Mouse (Mus musculus): ENCODE results near the gene Hlcs. TPM values are rescaled to one million over a fixed set of nuclear protein-coding genes. Genes with fewer than 3 reads are reported as not detected.

The Hlcs gene
- total and polyA plus RNA-seq, 3 experiments, result 4.4 to 5.5 (median 5.4) TPM

DNA sequence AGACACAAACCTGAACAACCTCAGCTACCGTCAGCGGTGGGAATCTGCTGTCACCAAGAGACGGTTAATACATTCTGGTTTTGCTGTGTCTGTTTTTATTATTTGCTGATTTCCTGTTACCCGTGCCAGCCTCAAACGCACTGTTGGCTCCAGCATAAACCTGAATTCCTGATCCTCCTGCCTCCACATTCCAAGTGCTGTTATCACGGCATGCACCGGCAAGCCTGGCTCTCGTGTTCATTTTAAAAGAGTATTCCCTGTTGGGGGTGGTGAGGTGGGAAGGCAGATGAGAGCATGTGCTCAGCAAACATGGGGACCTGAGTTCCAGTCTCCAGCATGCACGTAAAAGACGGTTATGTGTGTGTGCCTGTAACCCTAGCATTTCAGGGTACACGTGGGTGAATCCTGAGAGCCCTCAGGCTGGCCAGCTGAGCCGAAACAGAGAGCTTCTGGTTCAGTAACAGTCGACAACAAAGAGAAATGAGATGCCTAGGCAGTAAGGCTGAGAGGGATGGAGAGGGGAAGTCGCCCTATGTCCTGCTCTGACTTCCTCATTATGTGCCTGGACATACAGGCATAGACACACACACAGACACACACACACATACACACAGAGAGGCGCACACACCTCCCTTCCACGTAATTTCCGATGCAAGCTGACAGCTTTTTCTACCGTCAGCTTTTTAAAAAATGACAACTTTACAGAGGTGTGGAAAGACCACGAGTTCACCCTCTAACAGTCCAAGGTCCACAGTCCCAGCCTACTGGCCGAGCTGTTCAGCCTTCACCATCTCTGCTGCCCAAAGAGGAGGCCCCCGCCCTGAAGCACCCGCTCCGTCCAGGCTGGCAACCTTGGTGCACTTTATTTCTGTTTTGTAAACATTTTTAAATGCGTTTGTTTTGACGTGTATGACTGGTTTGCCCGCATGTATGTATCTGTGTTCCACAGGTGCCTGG lies 107.6 kb downstream of the Hlcs start:
- Histone ChIP-seq H3K36me3 (ENCODE audit: control insufficient read depth, insufficient read depth, low read length) (no peaks in the 10 kb centered on the region), H3K27me3 (ENCODE audit: control insufficient read depth, insufficient read depth, low read length) (no peaks in the 10 kb centered on the region), H3K4me1 (ENCODE audit: control insufficient read depth, insufficient read depth, low read length) (no peaks in the 10 kb centered on the region), H3K4me3 (no peak overlapping the region), H3K79me2 (replicated peaks; ENCODE audit: control insufficient read depth, insufficient read depth, low read length) (no peaks in the 10 kb centered on the region), H3K9ac (ENCODE audit: low read depth, low read length) (no peak overlapping the region), H3K27ac (no peak overlapping the region)
- TF ChIP-seq CTCF (IDR thresholded peaks at IDR 0.05) (no peak), EP300 (IDR thresholded peaks at IDR 0.05; ENCODE audit: insufficient read depth, low read depth, low read length) (no peak), POLR2A (IDR thresholded peaks at IDR 0.05; ENCODE audit: insufficient read depth, low read depth, low read length) (no peak)
- DNase-seq, result no peak
- WGBS, result 61% methylated on average over 26 of the region's 26 CpGs
- intact Hi-C loops (cut with DNase I), result no loop called here

DNA sequence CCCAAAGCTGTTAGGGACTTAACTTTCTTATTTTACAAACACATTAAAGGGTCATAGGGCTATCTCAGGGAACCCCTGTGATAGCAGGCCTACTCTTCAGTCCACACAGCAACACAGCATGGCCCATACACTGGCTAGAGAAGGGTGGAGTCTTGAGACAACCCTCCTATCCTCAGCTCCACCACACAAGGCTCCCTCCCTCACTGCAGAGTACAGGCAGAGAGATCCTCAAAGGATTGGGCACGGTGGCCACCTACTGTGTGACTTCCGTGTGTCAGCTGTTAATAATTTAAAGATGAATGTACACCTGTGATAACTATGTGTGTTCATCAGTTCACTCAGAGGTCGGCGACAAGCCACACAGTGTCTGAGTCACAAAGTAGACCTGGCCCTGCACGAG lies 112.0 kb downstream of the Hlcs start:
- DNase-seq, result no peak
- Histone ChIP-seq H3K36me3 (ENCODE audit: control insufficient read depth, insufficient read depth, low read length) (no peaks in the 10 kb centered on the region), H3K9ac (ENCODE audit: low read depth, low read length) (no peak overlapping the region), H3K27ac (no peak overlapping the region), H3K4me3 (no peak overlapping the region), H3K27me3 (ENCODE audit: control insufficient read depth, insufficient read depth, low read length) (no peaks in the 10 kb centered on the region), H3K79me2 (replicated peaks; ENCODE audit: control insufficient read depth, insufficient read depth, low read length) (no peaks in the 10 kb centered on the region), H3K4me1 (ENCODE audit: control insufficient read depth, insufficient read depth, low read length) (no peaks in the 10 kb centered on the region)
- WGBS, result 74% methylated on average over 5 of the region's 5 CpGs
- intact Hi-C loops (cut with DNase I), result no loop called here
- no peak for TF ChIP-seq EP300 (IDR thresholded peaks at IDR 0.05; ENCODE audit: insufficient read depth, low read depth, low read length)
- TF ChIP-seq POLR2A (IDR thresholded peaks at IDR 0.05; ENCODE audit: insufficient read depth, low read depth, low read length), result no peak
- TF ChIP-seq CTCF (IDR thresholded peaks at IDR 0.05), result no peak

- TF ChIP-seq CTCF (IDR thresholded peaks at IDR 0.05) (no peak), EP300 (IDR thresholded peaks at IDR 0.05; ENCODE audit: insufficient read depth, low read depth, low read length) (no peak)
- intact Hi-C loops (cut with DNase I), result no loop called here
- no peaks in the 10 kb centered on the region for H3K4me1 ChIP-seq (ENCODE audit: control insufficient read depth, insufficient read depth, low read length)
- no peaks in the 10 kb centered on the region for H3K27me3 ChIP-seq (ENCODE audit: control insufficient read depth, insufficient read depth, low read length)
- no peaks in the 10 kb centered on the region for H3K79me2 ChIP-seq (replicated peaks; ENCODE audit: control insufficient read depth, insufficient read depth, low read length)
- DNase-seq, result no peak
- no peak overlapping the region for H3K27ac ChIP-seq
- H3K9ac ChIP-seq (ENCODE audit: low read depth, low read length), result no peak overlapping the region
- 62% methylated on average over 5 of the region's 5 CpGs for WGBS
- H3K36me3 ChIP-seq (ENCODE audit: control insufficient read depth, insufficient read depth, low read length), result no peaks in the 10 kb centered on the region
- no peak overlapping the region for H3K4me3 ChIP-seq
Observed at GRCm38 (mm10) chr16:94195913-94196312, 117.5 kb downstream of the Hlcs start.

- intact Hi-C loops (cut with DNase I), result no loop called here
- WGBS, result 71% methylated on average over 25 of the region's 25 CpGs
- no peaks in the 10 kb centered on the region for H3K36me3 ChIP-seq (ENCODE audit: control insufficient read depth, insufficient read depth, low read length)
Observed at GRCm38 (mm10) chr16:94191379-94192315, 121.7 kb downstream of the Hlcs start.

DNA sequence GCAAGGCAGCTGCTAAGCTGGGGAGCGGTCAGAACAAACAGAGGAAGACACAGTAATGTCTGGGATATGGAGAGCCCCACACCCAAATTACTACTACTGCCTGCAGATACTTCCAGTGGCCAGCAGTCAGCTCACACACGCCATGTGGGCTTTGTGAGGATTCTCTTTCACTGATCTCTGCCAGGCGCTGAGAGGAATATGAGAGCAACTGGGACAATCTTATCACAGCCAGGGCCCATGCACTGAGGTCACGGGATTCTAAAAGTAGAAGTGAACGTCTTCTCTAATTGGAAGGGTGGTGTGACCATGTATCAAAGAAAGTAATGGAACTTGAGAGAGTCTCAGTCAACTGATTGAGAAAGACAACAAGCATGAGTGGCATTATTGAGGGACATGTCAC lies 123.1 kb downstream of the Hlcs start:
- no peak for DNase-seq
- Histone ChIP-seq H3K36me3 (ENCODE audit: control insufficient read depth, insufficient read depth, low read length) (no peaks in the 10 kb centered on the region), H3K4me1 (ENCODE audit: control insufficient read depth, insufficient read depth, low read length) (no peaks in the 10 kb centered on the region), H3K27ac (no peak overlapping the region), H3K9ac (ENCODE audit: low read depth, low read length) (no peak overlapping the region), H3K79me2 (replicated peaks; ENCODE audit: control insufficient read depth, insufficient read depth, low read length) (no peaks in the 10 kb centered on the region), H3K27me3 (ENCODE audit: control insufficient read depth, insufficient read depth, low read length) (no peaks in the 10 kb centered on the region), H3K4me3 (no peak overlapping the region)
- 61% methylated on average over 5 of the region's 5 CpGs for WGBS
- no peak for TF ChIP-seq CTCF (IDR thresholded peaks at IDR 0.05)
- intact Hi-C loops (cut with DNase I), result no loop called here

More at GRCm38 (mm10) chr16:94191379-94192315, 121.7 kb downstream of the Hlcs start:
- TF ChIP-seq CTCF (IDR thresholded peaks at IDR 0.05) (no peak), EP300 (IDR thresholded peaks at IDR 0.05; ENCODE audit: insufficient read depth, low read depth, low read length) (no peak), POLR2A (IDR thresholded peaks at IDR 0.05; ENCODE audit: insufficient read depth, low read depth, low read length) (no peak)
- H3K27me3 ChIP-seq (ENCODE audit: control insufficient read depth, insufficient read depth, low read length), result no peaks in the 10 kb centered on the region
- no peaks in the 10 kb centered on the region for H3K4me1 ChIP-seq (ENCODE audit: control insufficient read depth, insufficient read depth, low read length)
- DNase-seq, result no peak
- H3K79me2 ChIP-seq (replicated peaks; ENCODE audit: control insufficient read depth, insufficient read depth, low read length), result no peaks in the 10 kb centered on the region
- no peak overlapping the region for H3K9ac ChIP-seq (ENCODE audit: low read depth, low read length)
- H3K4me3 ChIP-seq, result no peak overlapping the region
- H3K27ac ChIP-seq, result no peak overlapping the region

All from heart, adult 2 months (tissue).